Mouse (Mus musculus): ENCODE measurements around the gene Sec14l4.

Gene Sec14l4

GRCm38 (mm10) chr11:4047766-4048165 lies 16.5 kb downstream of the Sec14l4 start:
- TF ChIP-seq GATA4 (IDR thresholded peaks at IDR 0.05; ENCODE audit: insufficient replicate concordance, low read length): no peak

DNA sequence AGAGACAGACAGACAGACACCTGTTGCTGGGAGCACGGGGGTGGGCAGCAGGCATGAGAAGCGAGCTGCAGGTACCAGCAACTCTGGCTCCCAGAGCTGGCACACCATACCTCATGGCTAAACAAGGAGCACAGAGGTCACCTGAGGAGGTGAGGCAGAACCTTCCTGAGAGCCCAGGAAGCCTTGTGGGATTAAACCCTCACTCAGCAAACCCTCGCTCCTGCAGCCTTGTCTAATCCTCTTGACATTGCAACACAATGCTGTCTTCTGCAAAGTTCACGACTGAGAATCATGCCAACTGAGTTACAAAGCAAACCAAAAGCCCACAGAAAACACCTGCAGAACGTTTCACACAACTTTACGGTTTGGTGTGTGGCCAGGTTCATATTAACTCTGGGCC lies 17.2 kb downstream of the Sec14l4 start:
- no peak for TF ChIP-seq GATA4 (IDR thresholded peaks at IDR 0.05; ENCODE audit: insufficient replicate concordance, low read length)

DNA sequence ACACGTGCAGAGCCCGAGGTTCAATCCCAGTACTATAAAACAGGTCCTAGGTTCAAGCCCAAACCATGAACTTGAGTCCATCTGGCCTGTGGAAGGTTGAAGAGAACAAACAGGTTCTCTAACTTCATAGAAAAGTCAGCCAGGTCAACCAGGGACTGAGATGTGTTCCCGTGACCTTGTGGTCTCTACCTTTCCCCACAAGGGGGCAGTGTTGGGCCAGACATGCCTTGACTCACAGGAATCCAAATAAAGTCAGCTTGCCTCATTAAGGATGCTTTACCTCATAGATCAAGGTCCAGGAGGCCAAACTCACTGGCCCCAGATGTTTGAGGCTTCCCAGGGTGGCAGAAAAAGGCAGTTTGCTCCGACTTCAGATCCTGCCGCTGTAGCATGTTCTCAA lies 22.3 kb downstream of the Sec14l4 start:
- no peak for TF ChIP-seq GATA4 (IDR thresholded peaks at IDR 0.05; ENCODE audit: insufficient replicate concordance, low read length)

- no peak for TF ChIP-seq GATA4 (IDR thresholded peaks at IDR 0.05; ENCODE audit: insufficient replicate concordance, low read length)
These were observed 29.8 kb downstream of the Sec14l4 start for GRCm38 (mm10) chr11:4060866-4061575.

DNA sequence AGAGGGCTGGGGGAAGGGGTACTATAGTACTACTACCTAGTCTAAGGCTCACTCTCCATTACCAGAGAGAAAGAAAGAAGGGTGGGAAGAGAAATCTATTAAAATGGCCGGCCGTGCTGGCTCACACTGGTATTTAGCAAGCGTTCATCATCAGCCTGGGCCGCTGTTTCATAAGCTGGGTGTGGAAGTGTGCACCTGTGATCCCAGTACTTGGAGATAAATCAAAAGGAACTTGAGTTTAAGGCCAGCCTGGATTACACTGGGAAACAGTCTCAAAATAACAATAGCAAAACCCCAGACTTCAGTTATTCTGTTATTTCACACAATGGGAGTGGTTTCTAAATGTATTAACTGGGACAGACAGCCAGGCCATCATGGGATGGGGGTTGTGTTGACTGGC lies 31.3 kb downstream of the Sec14l4 start:
- no peak for TF ChIP-seq GATA4 (IDR thresholded peaks at IDR 0.05; ENCODE audit: insufficient replicate concordance, low read length)

DNA sequence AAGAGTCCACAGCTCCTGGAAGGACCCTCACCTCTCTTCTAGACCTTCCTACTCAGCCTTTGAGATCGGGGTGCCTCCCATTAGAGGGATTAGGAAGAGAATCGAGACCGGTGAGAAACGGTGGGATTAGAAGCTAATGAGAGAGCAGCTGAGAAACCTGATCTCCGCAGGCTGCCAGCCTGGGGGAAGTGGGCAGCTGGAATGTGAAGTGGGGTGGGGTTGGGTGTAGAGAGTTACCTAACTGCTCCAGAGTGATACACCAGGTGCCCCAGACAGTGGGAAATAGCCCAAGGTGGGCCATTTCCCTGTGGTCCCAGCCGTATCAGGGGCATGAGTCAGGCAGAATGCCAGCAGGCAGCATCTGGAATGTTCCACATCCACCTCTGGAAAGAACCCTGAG lies 31.7 kb downstream of the Sec14l4 start:
- no peak for TF ChIP-seq GATA4 (IDR thresholded peaks at IDR 0.05; ENCODE audit: insufficient replicate concordance, low read length)

- TF ChIP-seq GATA4 (IDR thresholded peaks at IDR 0.05; ENCODE audit: insufficient replicate concordance, low read length): no peak
These were observed 33.4 kb downstream of the Sec14l4 start, which contains the start of gene Sec14l3 for GRCm38 (mm10) chr11:4064627-4065122. Sec14l3 (plus strand) TSS chr11:4064841.

DNA sequence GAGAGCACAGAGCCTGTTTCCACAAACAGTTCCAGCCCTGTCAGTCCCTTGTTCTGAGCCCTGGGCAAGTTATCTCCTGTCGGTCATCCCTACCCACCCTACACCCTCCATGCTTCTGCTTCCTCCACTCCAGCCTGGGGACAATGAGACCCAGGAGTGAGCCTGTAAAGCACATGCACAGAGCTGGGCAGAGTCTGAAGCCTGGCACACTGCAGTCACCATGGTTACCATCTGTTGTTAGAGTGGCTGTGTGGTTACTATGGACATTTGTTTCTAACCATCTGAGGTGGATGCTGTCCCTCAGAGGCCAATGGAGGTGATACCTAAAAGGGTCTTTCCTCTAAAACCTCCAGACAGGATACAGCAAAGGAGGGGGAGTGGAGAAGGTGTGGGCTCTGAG lies 38.4 kb downstream of the Sec14l4 start:
- TF ChIP-seq GATA4 (IDR thresholded peaks at IDR 0.05; ENCODE audit: insufficient replicate concordance, low read length): no peak

DNA sequence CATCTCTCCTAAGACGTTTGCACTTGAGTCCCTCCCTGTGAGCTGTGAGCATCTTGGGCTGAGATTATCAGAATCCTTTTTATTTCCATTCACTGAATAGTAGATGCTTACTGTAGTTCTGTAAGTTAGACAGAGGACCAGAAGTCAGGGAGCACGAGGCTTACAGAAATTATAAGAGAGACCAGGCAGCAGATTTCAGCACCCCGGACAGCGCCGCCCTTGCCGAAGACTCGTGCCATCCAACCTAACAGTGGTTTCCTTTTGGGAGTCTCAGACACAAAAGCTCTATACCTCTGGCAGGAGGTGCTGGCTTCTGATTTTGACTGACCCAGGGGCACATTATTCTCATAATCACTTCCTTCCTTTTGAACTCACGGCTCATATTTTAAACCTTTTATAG lies 45.4 kb downstream of the Sec14l4 start:
- TF ChIP-seq GATA4 (IDR thresholded peaks at IDR 0.05; ENCODE audit: insufficient replicate concordance, low read length): no peak

DNA sequence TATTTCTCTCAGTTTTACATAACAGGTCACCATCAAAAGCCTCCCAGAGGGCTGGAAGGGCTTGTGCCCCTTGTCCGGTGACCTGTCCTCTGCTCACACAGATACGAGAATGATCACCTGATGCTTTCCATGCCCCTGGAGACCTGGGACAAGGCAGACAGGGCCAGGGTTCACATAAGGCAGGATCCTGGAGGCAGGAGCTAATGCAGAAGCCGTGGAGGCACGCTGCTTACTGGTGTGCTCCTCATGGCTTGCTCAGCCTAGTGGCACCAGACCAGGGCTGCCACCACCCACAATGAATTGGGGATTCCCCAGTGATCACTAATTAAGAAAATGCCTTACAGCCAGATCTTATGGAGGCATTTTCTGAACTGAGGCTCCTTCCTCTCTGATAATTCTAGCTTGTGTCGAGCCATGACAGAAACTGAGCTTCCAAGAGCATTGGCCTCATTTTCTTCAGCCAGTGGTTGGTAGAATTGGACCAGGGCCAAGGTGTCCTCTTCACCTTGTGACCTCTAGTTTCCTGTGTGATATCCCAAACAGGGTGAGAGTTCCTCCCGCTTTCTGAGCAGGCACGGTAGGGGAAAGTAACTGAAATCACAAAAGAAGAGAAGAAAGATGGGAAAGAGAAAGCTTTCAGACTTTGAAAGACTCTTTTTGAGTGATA lies 47.1 kb downstream of the Sec14l4 start:
- no peak for TF ChIP-seq GATA4 (IDR thresholded peaks at IDR 0.05; ENCODE audit: insufficient replicate concordance, low read length)

GRCm38 (mm10) chr11:4080219-4080618 lies 49.0 kb downstream of the Sec14l4 start:
- TF ChIP-seq GATA4 (IDR thresholded peaks at IDR 0.05; ENCODE audit: insufficient replicate concordance, low read length): no peak

GRCm38 (mm10) chr11:4083316-4084078 lies 52.2 kb downstream of the Sec14l4 start:
- no peak for TF ChIP-seq GATA4 (IDR thresholded peaks at IDR 0.05; ENCODE audit: insufficient replicate concordance, low read length)

DNA sequence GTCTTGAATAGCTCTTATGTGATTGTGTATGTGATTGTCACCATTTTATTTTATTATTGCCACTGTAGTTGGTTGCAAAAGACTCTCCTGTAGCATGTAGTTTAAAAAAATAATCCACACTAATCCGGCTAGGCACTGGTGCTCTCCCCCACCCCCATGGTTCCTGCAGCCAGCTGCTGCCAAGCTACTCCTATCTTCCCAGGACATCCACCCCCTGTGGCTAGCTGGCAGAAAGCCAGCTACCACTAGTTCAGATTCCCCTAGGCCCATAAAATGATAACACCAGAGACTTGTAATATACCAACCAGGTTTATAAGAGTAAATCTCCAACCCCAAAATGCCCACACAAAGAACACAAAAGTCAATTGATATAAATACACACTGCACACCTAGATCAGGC lies 55.0 kb downstream of the Sec14l4 start:
- TF ChIP-seq GATA4 (IDR thresholded peaks at IDR 0.05; ENCODE audit: insufficient replicate concordance, low read length): no peak

DNA sequence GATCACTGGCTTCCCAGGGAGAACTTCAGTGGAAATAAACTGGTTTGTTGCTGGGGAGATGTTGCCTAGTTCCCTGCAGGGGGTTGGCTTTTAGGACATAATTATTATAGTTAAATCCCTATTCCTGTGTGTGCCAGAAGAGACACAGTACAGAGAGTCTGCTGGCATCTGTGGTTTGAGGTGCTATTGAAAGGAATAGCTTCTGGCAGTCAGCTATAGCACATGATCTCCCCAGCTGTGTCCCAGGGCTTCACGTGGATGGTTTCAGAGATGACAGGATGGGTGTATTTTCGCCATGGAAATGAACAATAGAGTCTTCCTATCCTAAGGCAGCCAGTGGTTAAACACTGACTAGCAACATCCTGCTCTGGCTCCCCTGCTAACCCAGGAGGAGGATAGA lies 56.0 kb downstream of the Sec14l4 start:
- no peak for TF ChIP-seq GATA4 (IDR thresholded peaks at IDR 0.05; ENCODE audit: insufficient replicate concordance, low read length)

GRCm38 (mm10) chr11:4093459-4094377 lies 62.5 kb downstream of the Sec14l4 start:
- TF ChIP-seq GATA4 (IDR thresholded peaks at IDR 0.05; ENCODE audit: insufficient replicate concordance, low read length): peak; percentile 69; the same call in 1 of the 2 replicates
